Mouse (Mus musculus) lung, adult 2 months (tissue): ENCODE measurements around the gene Pcna. TPM values are rescaled to one million over a fixed set of nuclear protein-coding genes. Genes with fewer than 3 reads are reported as not detected.

Experiments
- DNase-seq: peaks from one replicate; pipeline ENCODE4 v3.0.0; 2022
- H3K4me1 ChIP-seq: fragments of 200-500 bp; 2 replicates; pipeline ENCODE4 v1.6.1; 2011; ENCODE audit warnings: low read length; ENCODE audit not compliant: control insufficient read depth, insufficient read depth
- H3K4me3 ChIP-seq: fragments of 200-500 bp; replicated peaks from 2 replicates; pipeline ENCODE3; 2011; ENCODE audit warnings: low read depth, mild to moderate bottlenecking, control low read depth, low read length; ENCODE audit errors: extremely low read depth
- CTCF ChIP-seq: fragments of 200-500 bp; IDR thresholded peaks from 2 replicates; pipeline ENCODE4 v1.5.1; 2011; ENCODE audit warnings: mild to moderate bottlenecking, low read length, control low read depth; ENCODE audit not compliant: insufficient read depth
- POLR2A ChIP-seq: fragments of 200-500 bp; IDR thresholded peaks from 2 replicates; pipeline ENCODE4 v1.6.1; 2011; ENCODE audit warnings: low read depth, mild to moderate bottlenecking, control low read depth, low read length, borderline replicate concordance; ENCODE audit errors: extremely low read depth
- WGBS: fragments of 180-500 bp; shearing (Covaris S2); methylation state at CpG from one replicate; pipeline ENCODE4 v1.1.7; 2018; 5-methylcytosine and 5-hydroxymethylcytosine counted together
- polyA plus RNA-seq: library from polyadenylated mRNA; depleted of rRNA; stranded (reverse); fragments of >200 nt; gene quantifications from 2 replicates; pipeline ENCODE4 v1.2.3, GENCODE M21; 2012; rRNA removed

Gene Pcna
- polyA plus RNA-seq, 1 experiment: 59.2 TPM

DNA sequence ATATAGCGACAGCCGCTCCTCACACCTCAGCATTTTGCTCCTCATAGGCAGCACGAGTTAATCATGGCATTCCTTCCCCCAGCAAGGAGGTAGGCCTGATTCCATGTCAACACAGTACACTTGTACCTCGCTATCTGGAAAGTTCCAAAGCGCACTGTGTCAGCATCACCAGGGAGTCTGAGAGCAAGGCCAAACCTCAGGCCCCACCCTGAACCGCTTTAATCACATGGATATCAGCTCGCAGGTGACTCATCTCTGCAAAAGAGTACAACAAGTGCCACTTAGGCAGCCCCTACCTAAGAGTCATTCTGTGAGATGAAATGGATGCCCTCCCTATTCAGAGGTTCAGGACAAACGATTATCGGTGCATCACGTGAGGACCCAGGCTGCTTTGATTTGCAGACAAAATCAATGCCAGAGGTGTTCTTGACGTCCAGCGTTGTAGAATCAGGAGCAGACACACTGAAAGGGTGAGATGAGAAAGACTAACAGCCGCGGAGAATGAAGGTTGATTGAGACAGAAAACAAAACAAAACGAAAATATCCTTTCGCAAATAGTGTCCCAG, 46.7 kb downstream of the Pcna start:
- no peak for TF ChIP-seq POLR2A
- no peak for TF ChIP-seq CTCF
- 0 out of 2 replicates have a peak, but pooled peaks cover 4% of the 10 kb centered on the region for H3K4me1 ChIP-seq
- no peak for DNase-seq
- no peak overlapping the region for H3K4me3 ChIP-seq
- WGBS: 80% methylated on average over 16 of the region's 16 CpGs

DNA sequence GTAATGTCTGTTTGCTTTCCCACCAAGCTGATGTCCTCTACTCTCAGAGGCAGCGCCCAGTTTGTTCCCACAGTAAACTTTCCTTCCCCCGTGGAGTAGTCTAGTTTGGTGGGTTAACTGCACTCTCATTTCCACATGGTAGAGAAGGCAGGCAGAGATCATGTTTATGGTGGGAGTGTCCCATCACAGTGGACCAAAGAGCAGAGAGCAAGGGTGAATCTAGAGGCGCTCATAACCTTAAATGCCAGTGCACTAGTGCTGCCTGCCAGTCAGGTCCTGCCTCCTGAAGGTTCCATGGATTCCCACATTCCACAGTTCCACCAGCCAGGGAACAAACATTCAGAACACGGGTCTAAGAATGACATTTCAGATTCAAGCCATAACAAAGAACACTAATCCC, 47.6 kb downstream of the Pcna start:
- H3K4me3 ChIP-seq: no peak overlapping the region
- WGBS: 69% methylated on average over 4 of the region's 4 CpGs
- DNase-seq: no peak
- TF ChIP-seq POLR2A (no peak), CTCF (no peak)
- 0 out of 2 replicates have a peak, but pooled peaks cover 4% of the 10 kb centered on the region for H3K4me1 ChIP-seq

DNA sequence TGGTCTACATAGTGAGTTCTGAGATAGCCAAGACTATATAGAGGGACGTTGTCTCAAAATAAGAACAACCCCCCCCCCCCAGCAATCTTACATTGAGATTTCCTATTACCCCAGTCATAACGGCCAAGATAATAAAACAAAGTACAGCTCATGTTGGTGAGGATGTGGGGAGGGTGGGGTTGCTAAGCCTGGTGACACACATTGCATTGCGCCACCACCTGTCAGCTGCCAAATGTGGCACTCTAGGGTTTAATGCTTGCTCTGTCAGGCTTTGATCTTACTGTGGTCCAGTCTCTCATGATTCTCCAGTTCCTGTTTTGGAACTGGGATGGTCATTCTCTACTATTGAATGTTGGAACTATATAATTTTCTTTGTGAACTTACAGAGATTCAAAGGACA, 49.3 kb downstream of the Pcna start:
- WGBS: 59% methylated on average over 3 of the region's 3 CpGs
- H3K4me3 ChIP-seq: no peak overlapping the region
- 0 out of 2 replicates have a peak, but pooled peaks cover 4% of the 10 kb centered on the region for H3K4me1 ChIP-seq
- DNase-seq: peak; percentile 19
- no peak for TF ChIP-seq POLR2A
- peak; percentile 26; the same call in 1 of the 2 replicates for TF ChIP-seq CTCF

DNA sequence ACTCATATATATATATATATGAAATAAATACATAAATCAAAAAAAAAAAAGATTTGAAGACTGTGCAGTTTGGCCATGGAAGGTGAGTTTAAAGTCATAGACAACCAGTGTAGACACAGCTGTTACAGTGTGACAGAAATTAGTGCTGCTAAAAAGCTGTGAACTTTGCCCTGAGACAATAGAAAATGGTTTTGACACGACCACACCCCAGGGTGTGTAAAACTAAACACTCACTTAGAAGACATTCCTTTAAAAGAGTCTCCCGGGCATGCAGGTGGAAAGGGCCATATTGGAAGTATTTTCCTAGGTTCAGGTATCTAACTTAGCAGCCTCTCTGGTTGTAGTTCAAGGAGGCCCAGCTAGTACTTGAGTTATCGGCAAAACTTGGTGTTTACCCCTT, 49.9 kb downstream of the Pcna start:
- 40% methylated on average over 3 of the region's 3 CpGs for WGBS
- Histone ChIP-seq H3K4me3 (no peak overlapping the region), H3K4me1 (0 out of 2 replicates have a peak, but pooled peaks cover 4% of the 10 kb centered on the region)
- DNase-seq: no peak
- no peak for TF ChIP-seq POLR2A
- TF ChIP-seq CTCF: no peak

Other genes with a start within 250 kb of the Pcna start
- 26.6 and 27.1 TPM in 2 replicates for gene Rassf2, start 223.1 kb downstream of the Pcna start, polyA plus RNA-seq
- 82.2 and 83.1 TPM in 2 replicates for gene Slc23a2, start 108.2 kb downstream of the Pcna start, polyA plus RNA-seq
- 67.0 and 86.8 TPM in 2 replicates for gene Tmem230, start 5.5 kb downstream of the Pcna start, polyA plus RNA-seq
- gene Cds2, start 9.8 kb upstream of the Pcna start, polyA plus RNA-seq: 67.1 and 76.5 TPM in 2 replicates
- gene Prokr2, start 132.1 kb upstream of the Pcna start, polyA plus RNA-seq: not detected in 2 replicates